Mouse (Mus musculus) myocyte (in vitro differentiated cells): ENCODE data around the gene Psph. TPM values are rescaled to one million over a fixed set of nuclear protein-coding genes. Genes with fewer than 3 reads are reported as not detected.
A peak's percentile ranks its signal among the peaks of the same experiment; 100 is the strongest.

ENCODE experiments used
- H3K27me3 ChIP-seq: one replicate; pipeline ENCODE4 v1.6.1; 2011; ENCODE audit not compliant: control insufficient read depth, insufficient read depth, insufficient read length
- H3K36me3 ChIP-seq: one replicate; pipeline ENCODE4 v1.6.1; 2011; ENCODE audit not compliant: control insufficient read depth, insufficient read depth
- H3K4me2 ChIP-seq: one replicate; pipeline ENCODE4 v1.6.1; 2011; ENCODE audit warnings: low read depth, control low read depth
- H3K4me3 ChIP-seq: one replicate; pipeline ENCODE4 v1.5.1; 2011; ENCODE audit warnings: mild to moderate bottlenecking, control low read depth, moderate library complexity
- H3K79me2 ChIP-seq: one replicate; pipeline ENCODE4 v1.6.1; 2011; ENCODE audit not compliant: control insufficient read depth, insufficient read depth
- H3ac ChIP-seq: one replicate; pipeline ENCODE4 v1.6.1; 2011; ENCODE audit not compliant: control insufficient read depth, insufficient read length
- CEBPB ChIP-seq: IDR thresholded peaks from 2 replicates; pipeline ENCODE4 v1.6.1; 2011; ENCODE audit warnings: mild to moderate bottlenecking, moderate library complexity; ENCODE audit not compliant: poor library complexity, insufficient read depth, severe bottlenecking
- E2F4 ChIP-seq: IDR thresholded peaks from one replicate; pipeline ENCODE4 v1.6.1; 2011; ENCODE audit warnings: mild to moderate bottlenecking, control low read depth, moderate library complexity; ENCODE audit not compliant: insufficient read depth
- MAX ChIP-seq: IDR thresholded peaks from one replicate; pipeline ENCODE4 v1.6.1; 2011; ENCODE audit warnings: low read depth, mild to moderate bottlenecking, control low read depth
- MYOD1 ChIP-seq, 3 experiments: IDR thresholded peaks; one replicate each; pipeline ENCODE4 v1.6.1; 2011; ENCODE audit warnings: control low read depth in 2 of 3, low read depth in 2 of 3, mild to moderate bottlenecking in 2 of 3, moderate library complexity in 1 of 3; ENCODE audit not compliant: insufficient read length in 2 of 3, control insufficient read depth in 1 of 3
- MYOG ChIP-seq, 3 experiments: IDR thresholded peaks; one replicate each; pipeline ENCODE4 v1.6.1; 2011; ENCODE audit warnings: control low read depth in 2 of 3, low read depth in 2 of 3, mild to moderate bottlenecking in 2 of 3; ENCODE audit not compliant: insufficient read length in 2 of 3, control insufficient read depth in 1 of 3, insufficient read depth in 1 of 3
- POLR2A ChIP-seq: IDR thresholded peaks from one replicate; pipeline ENCODE4 v1.6.1; 2011; ENCODE audit warnings: low read depth, mild to moderate bottlenecking, control low read depth, moderate library complexity; ENCODE audit not compliant: insufficient read length
- POLR2AphosphoS2 ChIP-seq: IDR thresholded peaks from one replicate; pipeline ENCODE4 v1.6.1; 2011; ENCODE audit warnings: low read depth, control low read depth; ENCODE audit not compliant: insufficient read length
- REST ChIP-seq: IDR thresholded peaks from one replicate; pipeline ENCODE4 v1.6.1; 2011; ENCODE audit warnings: mild to moderate bottlenecking, control low read depth, moderate library complexity; ENCODE audit not compliant: insufficient read depth, insufficient read length
- SRF ChIP-seq: IDR thresholded peaks from one replicate; pipeline ENCODE4 v1.6.1; 2011; ENCODE audit warnings: low read depth; ENCODE audit not compliant: control insufficient read depth, insufficient read length
- TCF12 ChIP-seq: IDR thresholded peaks from one replicate; pipeline ENCODE4 v1.6.1; 2011; ENCODE audit warnings: mild to moderate bottlenecking, control low read depth; ENCODE audit not compliant: poor library complexity, insufficient read depth, severe bottlenecking
- TCF3 ChIP-seq: IDR thresholded peaks from one replicate; pipeline ENCODE4 v1.6.1; 2011; ENCODE audit warnings: low read depth, control low read depth; ENCODE audit not compliant: insufficient read length
- USF1 ChIP-seq: IDR thresholded peaks from one replicate; pipeline ENCODE4 v1.6.1; 2011; ENCODE audit warnings: low read depth, mild to moderate bottlenecking, control low read depth, moderate library complexity
- polyA plus RNA-seq: library from polyadenylated mRNA; unstranded; fragments of >200 nt; fragmentation: generic; extraction: Trizol; gene quantifications from one replicate; pipeline ENCODE4 v1.2.1, GENCODE M21; 2012; ENCODE audit warnings: missing spikeins

Psph gene
- polyA plus RNA-seq, 1 experiment = 338 TPM

DNA sequence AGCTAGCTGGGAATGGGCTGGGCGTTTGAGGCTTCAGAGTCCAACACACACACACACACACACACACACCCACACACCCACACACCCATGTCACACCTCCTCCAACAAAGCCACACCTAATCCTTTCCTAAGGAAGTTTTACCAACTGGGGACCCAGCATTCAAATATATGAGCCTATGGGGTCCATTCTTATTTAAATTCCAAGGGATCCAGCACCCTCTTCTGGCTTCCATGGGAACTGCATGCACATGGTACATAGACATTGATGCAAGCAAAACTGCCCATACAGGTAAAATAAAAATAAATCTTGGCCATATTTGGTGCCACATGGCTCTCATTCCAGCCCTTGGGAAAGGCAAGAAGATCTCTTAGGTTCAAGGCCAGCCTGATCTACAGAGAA, 46.3 kb downstream of the Psph start:
- Histone ChIP-seq H3K36me3 (peaks cover 15% of the 10 kb centered on the region), H3K4me2 (no peak overlapping the region), H3K27me3 (no peaks in the 10 kb centered on the region), H3ac (no peak overlapping the region), H3K4me3 (no peak overlapping the region), H3K79me2 (no peaks in the 10 kb centered on the region)
- TF ChIP-seq E2F4 = no peak

GRCm38 (mm10) chr5:129731021-129731420, 56.2 kb downstream of the Psph start:
- Histone ChIP-seq H3K27me3 (no peaks in the 10 kb centered on the region), H3ac (peak overlapping the region; percentile 6), H3K36me3 (no peaks in the 10 kb centered on the region), H3K4me3 (no peak overlapping the region), H3K4me2 (peak overlapping the region; percentile 35), H3K79me2 (peaks cover 45% of the 10 kb centered on the region)
- TF ChIP-seq SRF (peak; percentile 95), TCF12 (no peak), MYOG (IDR thresholded peaks at IDR 0.05; ENCODE audit: control insufficient read depth in 1 of 3, insufficient read depth in 1 of 3, insufficient read length in 2 of 3, low read depth in 2 of 3) (peak in 2 of 3 experiments; percentile 17 to 51), MYOD1 (IDR thresholded peaks at IDR 0.05; ENCODE audit: control insufficient read depth in 1 of 3, insufficient read length in 2 of 3, low read depth in 2 of 3) (peak; percentile 43 to 65 (median 59))

DNA sequence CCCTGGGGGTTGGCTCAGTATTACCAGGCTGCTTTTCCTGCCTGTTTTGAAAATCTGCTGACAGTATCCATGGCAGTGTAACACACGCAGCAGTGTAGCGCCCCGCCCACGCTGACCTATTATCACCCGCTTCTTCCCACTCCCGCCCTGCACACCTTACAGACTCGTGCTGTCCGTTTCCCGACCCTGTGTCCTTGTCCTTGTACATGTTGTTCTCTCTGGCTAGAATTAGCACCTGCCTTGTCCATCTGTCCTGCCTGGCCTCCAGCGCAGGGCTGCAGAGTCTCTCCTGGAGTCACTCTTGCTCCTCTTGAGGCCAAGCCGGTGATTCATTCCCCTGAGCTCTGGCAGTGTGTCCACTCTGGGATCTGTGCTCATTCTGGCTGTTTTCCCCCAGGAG, 56.9 kb downstream of the Psph start:
- Histone ChIP-seq H3ac (peak overlapping the region; percentile 6), H3K4me3 (no peak overlapping the region), H3K79me2 (peaks cover 51% of the 10 kb centered on the region), H3K27me3 (no peaks in the 10 kb centered on the region), H3K4me2 (peak overlapping the region; percentile 35), H3K36me3 (no peaks in the 10 kb centered on the region)
- peak in 2 of 3 experiments; percentile 35 to 44 for TF ChIP-seq MYOG (IDR thresholded peaks at IDR 0.05; ENCODE audit: control insufficient read depth in 1 of 3, insufficient read depth in 1 of 3, insufficient read length in 2 of 3, low read depth in 2 of 3)
- peak; percentile 5 to 79 (median 62) for TF ChIP-seq MYOD1 (IDR thresholded peaks at IDR 0.05; ENCODE audit: control insufficient read depth in 1 of 3, insufficient read length in 2 of 3, low read depth in 2 of 3)
- no peak for TF ChIP-seq MAX

DNA sequence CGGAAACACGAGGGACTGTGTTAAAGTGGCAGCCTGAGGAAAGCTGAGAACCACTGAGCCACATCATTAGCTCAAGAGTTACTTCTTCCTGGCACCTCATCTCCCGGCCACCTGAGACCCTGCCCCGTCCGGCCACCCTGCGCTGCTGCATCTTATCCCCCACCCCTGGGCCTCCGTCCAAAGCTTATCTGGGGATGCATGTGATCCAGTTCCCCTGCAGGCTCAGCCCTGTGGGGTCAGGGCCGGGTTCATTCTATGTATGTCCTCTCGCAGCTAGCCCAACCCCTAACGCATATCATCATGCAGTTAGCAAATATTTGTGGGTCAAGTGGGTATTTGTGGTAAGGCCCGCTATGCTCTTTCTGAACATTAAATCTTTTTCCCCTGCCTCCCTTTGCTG, 58.0 kb downstream of the Psph start:
- no peak for TF ChIP-seq POLR2AphosphoS2
- TF ChIP-seq REST = no peak
- TF ChIP-seq MAX = no peak
- TF ChIP-seq MYOD1 (IDR thresholded peaks at IDR 0.05; ENCODE audit: control insufficient read depth in 1 of 3, insufficient read length in 2 of 3, low read depth in 2 of 3) = no peak
- no peak for TF ChIP-seq USF1
- no peak for TF ChIP-seq TCF12
- TF ChIP-seq POLR2A = no peak
- no peak for TF ChIP-seq MYOG (IDR thresholded peaks at IDR 0.05; ENCODE audit: control insufficient read depth in 1 of 3, insufficient read depth in 1 of 3, insufficient read length in 2 of 3, low read depth in 2 of 3)
- TF ChIP-seq E2F4 = no peak
- no peak for TF ChIP-seq SRF
- H3K27me3 ChIP-seq = no peaks in the 10 kb centered on the region
- peaks cover 46% of the 10 kb centered on the region for H3K79me2 ChIP-seq
- H3ac ChIP-seq = no peak overlapping the region
- no peaks in the 10 kb centered on the region for H3K36me3 ChIP-seq
- peak overlapping the region; percentile 35 for H3K4me2 ChIP-seq
- H3K4me3 ChIP-seq = no peak overlapping the region

DNA sequence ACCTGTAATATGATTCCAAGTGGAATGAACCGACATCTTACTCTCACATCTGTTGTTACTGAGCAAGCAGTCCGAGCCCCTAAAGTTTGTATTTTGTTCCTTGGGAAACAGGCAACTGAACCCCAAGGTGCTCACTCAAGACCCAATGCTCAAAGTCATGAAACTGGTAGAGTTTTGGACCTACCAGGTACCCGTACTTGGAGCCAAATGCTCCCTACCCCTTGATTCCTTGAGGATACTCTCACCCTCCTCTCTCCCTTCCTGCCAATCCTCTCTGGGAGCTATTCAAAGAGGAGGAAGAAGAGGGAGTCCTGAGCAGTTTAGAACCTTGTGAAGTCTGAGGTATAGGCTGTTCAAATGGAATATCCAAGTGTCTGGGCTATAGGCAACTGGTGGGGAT, 60.5 kb downstream of the Psph start:
- Histone ChIP-seq H3K79me2 (peaks cover 32% of the 10 kb centered on the region), H3K27me3 (no peaks in the 10 kb centered on the region), H3K4me2 (no peak overlapping the region), H3ac (no peak overlapping the region), H3K36me3 (no peaks in the 10 kb centered on the region), H3K4me3 (peak overlapping the region; percentile 44)
- TF ChIP-seq E2F4 = no peak
- no peak for TF ChIP-seq REST
- no peak for TF ChIP-seq TCF12
- TF ChIP-seq CEBPB = no peak
- no peak for TF ChIP-seq POLR2AphosphoS2
- no peak for TF ChIP-seq TCF3
- no peak for TF ChIP-seq MAX
- TF ChIP-seq SRF = no peak
- TF ChIP-seq USF1 = no peak
- TF ChIP-seq MYOG (IDR thresholded peaks at IDR 0.05; ENCODE audit: control insufficient read depth in 1 of 3, insufficient read depth in 1 of 3, insufficient read length in 2 of 3, low read depth in 2 of 3) = no peak
- TF ChIP-seq POLR2A = no peak
- no peak for TF ChIP-seq MYOD1 (IDR thresholded peaks at IDR 0.05; ENCODE audit: control insufficient read depth in 1 of 3, insufficient read length in 2 of 3, low read depth in 2 of 3)

- TF ChIP-seq POLR2AphosphoS2 (no peak), CEBPB (no peak), TCF12 (no peak), MYOG (IDR thresholded peaks at IDR 0.05; ENCODE audit: control insufficient read depth in 1 of 3, insufficient read depth in 1 of 3, insufficient read length in 2 of 3, low read depth in 2 of 3) (no peak), TCF3 (no peak), E2F4 (no peak), MAX (no peak), REST (no peak), USF1 (no peak), MYOD1 (IDR thresholded peaks at IDR 0.05; ENCODE audit: control insufficient read depth in 1 of 3, insufficient read length in 2 of 3, low read depth in 2 of 3) (no peak), POLR2A (no peak), SRF (no peak)
- H3K4me3 ChIP-seq = peak overlapping the region; percentile 44
- peak overlapping the region; percentile 91 for H3K4me2 ChIP-seq
- H3K79me2 ChIP-seq = peaks cover 29% of the 10 kb centered on the region
- peak overlapping the region; percentile 78 for H3ac ChIP-seq
- no peaks in the 10 kb centered on the region for H3K36me3 ChIP-seq
- H3K27me3 ChIP-seq = no peaks in the 10 kb centered on the region
Measured at GRCm38 (mm10) chr5:129725774-129726392, 61.4 kb downstream of the Psph start.
